Mouse (Mus musculus) layer of hippocampus, adult 9-11 months (tissue): ENCODE results near the gene Lsr.
A peak's percentile ranks its signal among the peaks of the same experiment; 100 is the strongest.
"Not testable (repeated sequence)": the region's sequence is repeated elsewhere in the genome, so short reads cannot be mapped to it uniquely, and the experiment has no call there.

ENCODE experiments used
- DNase-seq: peaks from one replicate; pipeline ENCODE4 v3.0.0; 2022

The Lsr gene

DNA sequence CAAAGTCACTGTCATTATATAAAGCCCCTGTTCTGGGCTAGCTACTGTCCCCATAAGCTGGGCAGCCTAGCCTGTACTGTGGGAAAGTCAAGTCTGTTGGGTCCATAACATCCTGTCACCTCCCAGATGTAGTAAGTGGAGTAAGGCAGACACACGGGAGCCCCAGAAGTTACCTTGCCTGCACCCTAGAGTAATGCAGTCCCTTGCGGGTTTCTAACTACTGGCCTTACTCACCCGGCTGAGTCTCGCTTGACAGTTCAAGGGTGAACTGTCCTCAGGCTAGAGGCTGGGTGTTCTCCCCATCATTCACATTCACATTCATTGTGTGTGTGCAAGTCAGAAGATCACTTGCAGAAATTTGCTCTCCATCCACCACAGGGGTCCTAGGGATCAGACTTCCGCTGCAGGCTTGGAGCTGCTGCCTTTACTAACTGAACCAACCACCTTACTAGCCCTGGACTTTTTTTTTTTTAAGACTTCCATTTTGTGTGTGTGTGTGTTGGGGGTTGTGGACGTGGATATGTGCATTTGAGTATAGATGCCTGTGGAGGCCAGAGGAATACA is 13.4 kb downstream of the Lsr start:
- DNase-seq = no peak

DNA sequence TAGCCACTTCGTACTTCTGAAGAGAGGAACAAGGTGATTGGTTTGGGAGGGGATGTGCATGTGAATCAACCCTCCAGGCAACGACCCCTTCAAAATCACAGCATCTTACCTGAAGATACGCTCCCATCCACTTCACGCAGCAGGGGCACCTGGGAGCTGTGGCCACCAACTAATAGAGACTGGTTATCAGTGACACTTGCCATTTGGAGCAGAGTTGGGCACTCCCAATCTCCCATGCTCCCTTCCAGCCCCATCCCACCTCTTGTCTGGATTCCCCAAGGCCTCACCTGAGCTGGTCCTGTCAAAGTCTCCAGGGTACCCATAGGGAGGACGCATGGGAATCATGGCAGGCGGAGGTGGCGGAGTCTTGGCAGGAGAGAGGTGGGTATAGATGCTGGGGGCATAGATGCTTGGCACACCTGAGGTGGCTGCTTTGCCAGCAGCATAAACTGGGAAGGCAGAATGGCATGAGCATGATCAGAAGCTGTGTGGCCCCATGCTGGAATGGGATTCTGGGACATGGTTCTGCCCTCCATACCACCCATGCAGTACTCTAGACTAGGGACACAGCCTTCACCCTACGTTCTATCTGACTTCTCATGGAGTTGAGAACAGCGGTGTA is 14.3 kb downstream of the Lsr start:
- DNase-seq = no peak

DNA sequence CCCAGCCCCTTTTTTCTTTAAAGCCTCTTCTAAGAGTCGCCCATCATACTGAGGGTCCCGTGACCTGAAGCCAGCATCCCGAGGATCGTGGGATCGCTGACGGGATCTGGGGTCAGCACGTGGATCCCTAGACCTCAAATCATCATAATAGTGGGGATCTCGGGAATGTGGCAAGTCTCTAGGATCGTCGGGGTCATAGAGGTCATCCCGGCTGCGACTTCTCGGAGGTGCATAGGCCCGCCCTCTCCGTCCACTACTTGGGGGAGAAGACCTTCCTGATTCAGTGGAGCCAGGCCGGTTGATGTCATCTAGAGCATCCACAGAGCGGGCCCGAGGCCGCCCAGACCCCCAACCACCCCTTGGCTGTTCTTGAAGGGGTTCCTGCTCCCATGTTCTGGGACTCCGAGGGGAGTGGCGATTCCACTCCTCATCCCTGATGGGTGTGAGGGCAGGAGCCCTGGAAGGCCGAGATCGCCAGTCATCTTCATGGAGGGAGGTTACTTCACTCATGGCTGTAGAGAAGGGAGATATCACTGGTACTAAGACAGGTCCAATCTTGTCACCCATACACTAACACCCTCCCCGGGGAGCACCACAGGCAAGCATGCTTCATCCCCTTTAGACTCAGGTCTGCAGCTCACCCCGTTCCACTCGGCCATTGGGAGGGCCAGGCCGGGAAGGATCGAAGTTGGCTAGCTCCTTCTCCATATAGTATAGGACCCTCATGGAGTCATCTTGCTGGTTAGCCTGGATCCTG is 15.0 kb downstream of the Lsr start:
- DNase-seq = peak; percentile 14

DNA sequence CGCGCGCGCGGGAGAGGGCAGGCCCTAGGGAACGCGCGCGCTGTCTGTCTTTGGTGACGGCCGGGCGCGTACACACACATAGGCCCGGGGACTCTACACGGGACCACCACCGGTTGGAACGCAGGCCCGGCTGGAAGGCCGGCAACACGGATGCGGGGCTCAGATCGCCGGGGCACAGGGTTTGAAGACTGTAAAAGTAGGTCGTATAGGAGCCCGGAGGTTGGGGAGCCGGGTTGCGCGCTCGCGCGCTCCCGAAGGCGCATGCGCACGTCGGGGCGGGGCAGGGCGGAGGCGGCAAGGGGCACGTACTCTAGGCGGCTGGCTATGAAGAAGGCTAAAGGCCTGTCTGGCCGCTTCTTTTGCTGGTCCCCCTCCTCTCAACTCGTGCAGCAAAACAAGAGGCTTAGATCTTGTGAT is 15.9 kb downstream of the Lsr start:
- DNase-seq = peak; percentile 90

DNA sequence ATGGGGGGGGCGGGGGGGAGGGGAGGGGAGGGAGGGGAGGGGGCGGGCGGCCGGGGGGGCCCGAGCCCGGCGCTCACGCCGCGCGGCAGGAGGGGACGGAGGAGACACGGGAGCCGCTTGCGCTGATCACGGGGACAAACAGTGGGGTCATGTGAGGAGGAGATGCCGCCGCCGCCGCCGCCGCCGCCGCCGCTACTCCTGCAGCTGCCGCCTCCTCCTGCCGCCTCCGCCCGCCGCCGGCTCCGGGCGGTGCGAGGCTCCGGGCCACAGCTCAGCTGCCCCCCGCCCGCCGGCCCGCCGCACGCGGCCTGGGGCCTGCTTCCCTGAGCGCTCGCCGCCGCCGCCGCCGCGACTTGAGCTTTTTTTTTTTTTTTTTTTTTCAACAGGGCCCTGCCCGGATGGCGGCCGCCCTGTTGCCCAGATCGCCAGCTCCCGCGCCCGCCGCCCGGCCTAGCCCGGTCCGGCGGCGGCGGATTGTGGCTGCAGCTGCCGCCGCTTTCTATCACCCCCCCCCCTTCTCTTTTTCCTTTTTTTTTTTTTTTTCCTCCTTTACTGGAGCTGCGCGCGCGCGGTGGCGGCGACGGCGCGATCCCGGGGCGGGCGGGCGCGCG is 16.4 kb downstream of the Lsr start, which contains the start of gene Usf2:
TSS of gene Usf2 (minus strand) at position 48 of the 611 bp plus-strand sequence.
- peak; percentile 82 for DNase-seq

DNA sequence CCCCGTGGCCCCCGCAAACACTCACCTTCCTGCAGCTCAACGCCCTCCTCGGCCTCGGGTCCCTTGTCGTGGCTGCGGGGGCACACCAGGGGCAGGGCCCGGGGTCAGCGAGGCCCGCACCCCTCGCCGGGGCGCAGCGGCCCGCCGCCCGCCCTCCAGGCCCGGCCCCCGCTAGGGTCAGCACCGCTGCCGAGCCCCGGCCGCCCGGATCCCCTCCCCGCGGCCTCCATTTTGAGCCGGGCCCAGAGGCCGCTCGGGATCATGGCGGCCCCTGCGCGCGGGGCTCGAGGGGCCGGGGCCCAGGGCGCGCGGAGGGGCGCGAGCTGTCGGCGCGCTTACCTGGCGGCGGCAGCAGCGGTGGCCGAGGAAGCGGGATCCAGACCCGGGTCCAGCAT is 16.9 kb downstream of the Lsr start:
- DNase-seq = no peak

DNA sequence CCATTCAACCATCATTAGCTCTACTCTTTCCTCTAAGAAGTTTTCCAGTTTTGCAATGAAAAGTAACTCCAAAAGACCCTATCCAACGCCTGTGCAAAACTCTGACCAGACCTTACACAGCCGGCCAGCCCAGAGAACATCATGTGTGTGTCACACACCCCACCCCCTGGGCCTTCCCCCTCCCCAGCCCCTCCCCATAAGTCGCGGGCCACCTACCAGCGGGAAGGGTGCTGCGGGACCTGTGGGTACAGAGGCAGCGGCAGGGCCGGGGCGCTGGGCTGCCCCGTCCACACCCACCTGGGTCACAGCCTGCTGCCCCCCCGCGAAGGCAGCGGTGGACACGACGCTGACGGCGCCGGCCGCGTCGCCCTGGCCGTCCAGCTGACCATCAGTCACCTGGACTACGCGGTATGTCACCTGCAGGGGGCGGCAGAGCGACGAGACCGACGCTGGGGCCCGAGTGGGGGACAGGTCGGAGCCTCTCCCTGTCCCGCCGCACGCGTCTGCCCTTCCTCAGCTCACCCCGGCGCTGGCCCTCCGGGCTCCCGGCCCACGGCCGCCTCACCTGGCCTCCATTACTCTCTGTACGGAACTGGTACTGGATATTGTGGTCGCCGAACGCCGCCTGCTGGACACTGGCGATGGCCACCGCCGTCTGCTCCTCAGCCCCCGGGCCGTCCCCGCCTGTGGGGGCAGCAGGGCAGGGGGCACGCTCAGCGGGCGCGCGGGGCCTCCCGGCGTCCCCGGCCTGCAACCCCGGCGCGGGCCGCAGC is 17.5 kb downstream of the Lsr start:
- peak; percentile 80 for DNase-seq

DNA sequence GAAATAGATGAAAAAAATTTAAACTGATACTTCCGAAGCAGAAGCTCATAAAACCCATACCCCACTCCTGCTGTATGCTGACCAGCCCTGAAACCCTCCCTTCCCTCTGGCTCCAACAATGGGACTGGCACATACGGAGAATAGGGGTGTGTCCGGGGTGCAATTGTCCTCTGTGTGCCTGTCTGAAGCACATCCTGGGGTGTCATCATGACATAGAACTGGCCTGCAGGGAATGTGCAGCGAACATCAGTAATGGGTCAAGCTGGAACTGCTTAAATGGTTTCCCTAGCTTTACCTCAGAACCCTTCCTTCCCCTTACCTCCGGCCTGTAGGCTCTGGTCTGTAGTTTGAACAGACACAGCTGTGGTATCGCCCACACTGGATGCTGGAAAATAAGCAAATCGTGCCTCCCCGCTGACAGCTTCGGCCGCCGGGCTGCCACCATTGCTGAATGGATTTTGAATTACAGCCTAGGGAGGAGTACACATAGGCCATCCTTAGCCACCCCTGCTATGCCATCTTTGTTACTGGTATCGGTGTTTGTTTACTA is 18.2 kb downstream of the Lsr start:
- peak; percentile 21 for DNase-seq

DNA sequence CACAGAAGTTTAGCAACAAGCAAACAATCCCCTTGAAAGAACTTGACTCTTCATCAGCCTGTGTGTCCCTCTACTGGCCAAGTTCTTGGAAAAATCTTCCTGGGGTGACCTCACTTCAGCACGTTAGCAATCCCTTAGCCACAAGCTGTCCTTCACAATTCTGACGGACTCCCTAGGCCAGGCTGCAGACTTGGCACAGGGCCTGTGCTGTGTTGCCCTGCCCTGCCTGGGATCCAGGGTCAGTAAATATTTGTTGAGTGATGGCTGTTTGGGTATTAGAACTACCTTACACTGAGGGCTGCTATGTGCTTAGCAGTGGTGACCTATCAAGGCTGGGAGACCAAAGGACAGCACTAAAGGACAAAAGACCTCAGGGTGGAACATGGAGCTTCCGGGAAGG is 19.2 kb downstream of the Lsr start:
- no peak for DNase-seq

DNA sequence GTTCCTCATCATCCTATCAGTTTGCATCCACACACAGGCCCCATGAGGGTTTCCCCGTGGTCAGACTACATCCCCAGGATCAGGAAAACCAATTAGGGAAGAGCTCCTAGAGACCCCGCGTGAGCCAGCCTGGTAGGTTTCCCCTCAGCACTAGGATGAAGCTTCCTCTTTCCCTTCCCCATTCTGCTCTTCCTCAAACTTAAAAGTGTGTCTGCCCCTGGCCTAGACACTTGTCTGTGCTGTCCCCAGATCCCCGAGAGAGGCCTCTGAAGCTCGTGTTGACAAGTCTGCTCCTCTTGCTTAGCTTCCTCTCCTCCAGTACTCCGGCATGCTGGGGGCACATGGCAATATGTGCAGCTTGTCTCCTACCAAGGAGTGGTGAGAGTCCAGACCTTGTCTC is 19.8 kb downstream of the Lsr start:
- peak; percentile 75 for DNase-seq

DNA sequence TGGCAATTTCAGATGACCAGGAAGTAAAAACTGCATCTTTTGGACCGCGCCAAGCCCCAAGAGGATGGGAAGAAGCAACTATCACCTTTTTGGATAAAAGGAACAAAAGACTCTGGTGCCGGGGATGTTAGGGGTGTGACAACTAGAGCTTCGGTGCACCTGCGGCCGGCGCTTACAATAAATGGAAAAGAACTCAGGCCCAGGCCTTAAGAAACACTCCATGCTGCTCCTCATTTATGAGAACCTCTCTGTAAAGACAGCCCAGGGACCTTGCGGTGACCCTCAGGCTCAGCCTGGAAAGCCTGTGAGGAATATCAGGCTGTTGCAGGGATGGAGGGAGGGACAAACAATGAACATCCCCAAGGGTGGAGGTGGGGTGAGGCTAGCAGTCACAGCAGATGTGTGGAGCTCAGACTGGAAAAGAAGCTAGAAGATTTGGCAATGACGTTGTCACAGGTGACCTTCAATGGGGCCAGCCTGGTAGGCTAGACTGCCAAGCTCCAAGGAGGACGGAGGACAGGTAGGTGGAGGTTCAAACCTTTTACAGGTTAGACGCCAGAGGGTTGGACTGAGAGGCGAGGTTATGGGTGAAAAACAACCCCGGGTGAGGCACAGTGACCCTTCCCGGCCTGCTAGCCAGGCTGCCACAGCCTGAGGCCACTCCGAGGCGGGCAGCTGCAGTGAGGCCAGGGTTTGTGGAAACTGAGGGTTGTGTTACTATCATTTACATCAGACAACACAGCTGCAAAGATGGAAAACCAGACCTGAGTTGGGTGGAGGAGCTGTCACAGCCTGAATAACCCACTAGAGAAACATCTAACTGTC is 20.6 kb downstream of the Lsr start:
- DNase-seq = no peak

DNA sequence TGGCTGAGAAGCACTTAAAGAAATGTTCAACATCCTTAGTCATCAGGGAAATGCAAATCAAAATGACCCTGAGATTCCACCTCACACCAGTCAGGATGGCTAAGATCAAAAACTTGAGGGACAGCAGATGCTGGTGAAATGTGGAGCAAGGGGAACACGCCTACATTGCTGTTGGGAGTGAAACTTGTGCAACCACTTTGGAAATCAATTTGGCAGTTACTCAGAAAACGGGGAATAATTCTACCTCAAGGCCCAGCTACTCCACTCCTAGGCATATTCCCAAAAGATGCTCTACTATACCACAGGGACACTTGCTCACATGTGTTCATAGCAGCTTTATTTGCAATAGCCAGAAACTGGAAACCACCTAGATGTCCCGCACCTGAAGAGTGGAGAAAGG is 23.4 kb downstream of the Lsr start:
- DNase-seq = not testable (repeated sequence)

DNA sequence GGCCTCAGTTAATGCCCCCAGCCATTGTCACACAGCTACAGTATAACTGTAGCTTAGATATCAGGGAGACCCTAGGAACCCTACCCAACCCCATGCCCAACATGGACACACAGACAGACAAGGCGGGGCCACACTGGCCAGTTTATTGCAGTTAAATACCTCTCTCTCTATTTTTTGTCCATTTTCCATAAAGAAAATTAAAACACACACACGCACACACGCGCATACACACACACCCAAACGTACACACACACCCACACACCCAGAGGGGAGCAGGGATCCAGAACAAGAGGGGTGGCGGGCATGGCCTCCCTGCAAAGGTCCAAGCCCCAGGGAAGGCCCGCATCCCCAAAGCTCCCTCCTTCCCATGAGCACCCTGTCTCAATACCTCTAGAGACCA is 27.4 kb downstream of the Lsr start:
- no peak for DNase-seq

DNA sequence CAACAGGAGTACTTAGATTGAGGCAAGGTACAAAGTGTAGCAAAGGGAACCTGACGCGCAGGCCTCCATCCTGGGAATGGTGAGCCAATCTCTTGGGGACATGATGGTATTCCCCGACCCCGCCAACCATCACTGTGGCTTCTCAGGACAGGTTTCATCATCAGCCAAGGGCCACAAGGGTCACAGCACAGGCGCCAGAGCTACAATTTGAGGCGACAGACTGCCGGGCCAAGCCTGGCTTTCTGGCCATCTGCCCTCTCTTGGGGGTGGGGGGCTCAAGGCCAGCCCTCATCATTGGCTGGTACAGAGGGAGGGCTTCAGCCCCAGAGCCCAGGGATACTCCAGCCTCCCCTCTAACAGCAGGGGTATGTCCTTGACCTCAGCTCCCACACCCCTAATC is 27.8 kb downstream of the Lsr start:
- not testable (repeated sequence) for DNase-seq

DNA sequence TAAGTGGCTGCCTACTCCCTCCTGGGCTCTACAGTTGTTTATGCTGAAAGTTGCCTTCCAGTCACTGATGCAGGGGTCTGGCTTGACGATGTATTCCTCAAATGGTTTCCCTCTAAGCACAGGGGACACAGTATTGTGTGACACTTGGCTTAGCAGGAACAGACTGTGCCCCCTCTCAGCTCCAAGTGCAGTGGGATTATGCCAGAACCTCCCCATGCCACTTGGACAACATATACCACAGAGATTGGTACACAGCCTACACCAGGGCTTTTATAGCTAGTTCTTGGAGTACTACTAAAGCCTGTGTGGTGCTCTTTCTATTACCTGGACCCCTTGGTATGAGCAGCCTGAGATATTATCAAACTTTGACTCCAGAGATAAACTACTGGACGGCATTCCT is 28.6 kb downstream of the Lsr start:
- not testable (repeated sequence) for DNase-seq

DNA sequence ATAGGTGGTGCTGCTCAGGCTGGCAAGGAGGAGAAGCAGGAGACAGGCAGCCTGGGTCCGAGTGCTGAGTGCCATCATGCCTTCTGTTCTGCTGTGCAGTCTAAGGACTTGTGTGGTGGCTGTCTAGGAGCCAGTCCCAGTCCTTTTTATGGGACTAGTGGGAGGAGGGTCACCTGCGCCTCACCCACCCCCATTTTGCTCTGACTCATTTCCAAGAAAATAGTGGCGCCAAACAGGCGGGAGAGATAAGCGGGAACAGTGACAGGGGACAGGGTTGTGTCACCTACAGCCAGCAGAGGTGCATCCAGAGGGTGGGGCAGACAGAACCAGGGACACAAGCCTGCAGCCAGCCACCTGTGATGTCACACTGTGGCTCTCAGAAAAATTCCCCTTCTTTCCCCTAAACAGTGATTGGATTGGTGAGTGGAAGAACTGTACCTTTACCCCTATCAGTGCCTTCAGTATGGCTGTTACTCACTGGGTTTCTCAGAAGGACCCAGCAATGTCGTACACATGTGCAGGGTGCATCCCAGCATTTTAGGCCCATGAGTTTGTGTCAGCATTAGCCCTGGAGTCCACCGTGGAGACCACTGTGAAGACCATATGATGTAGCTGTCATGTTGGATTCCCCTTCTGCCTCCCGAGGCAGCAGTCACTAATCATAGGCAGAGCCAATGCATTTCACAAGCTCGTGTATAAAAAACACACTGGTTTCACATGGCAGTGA is 29.2 kb downstream of the Lsr start, which contains the start of gene Hamp:
TSS of gene Hamp (minus strand) at position 124 of the 727 bp plus-strand sequence.
- DNase-seq = no peak

DNA sequence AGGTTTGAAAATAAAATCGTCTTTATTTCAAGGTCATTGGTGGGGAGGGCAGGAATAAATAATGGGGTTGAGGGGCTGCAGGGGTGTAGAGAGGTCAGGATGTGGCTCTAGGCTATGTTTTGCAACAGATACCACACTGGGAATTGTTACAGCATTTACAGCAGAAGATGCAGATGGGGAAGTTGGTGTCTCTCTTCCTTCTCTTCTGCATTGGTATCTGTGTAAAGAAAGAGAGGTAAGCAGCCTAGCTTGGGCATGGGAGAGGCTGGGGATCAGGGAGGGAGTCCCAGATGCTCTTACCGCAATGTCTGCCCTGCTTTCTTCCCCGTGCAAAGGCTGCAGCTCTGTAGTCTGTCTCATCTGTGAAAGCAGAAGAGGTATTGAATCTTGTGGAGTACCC is 30.9 kb downstream of the Lsr start:
- DNase-seq = not testable (repeated sequence)

DNA sequence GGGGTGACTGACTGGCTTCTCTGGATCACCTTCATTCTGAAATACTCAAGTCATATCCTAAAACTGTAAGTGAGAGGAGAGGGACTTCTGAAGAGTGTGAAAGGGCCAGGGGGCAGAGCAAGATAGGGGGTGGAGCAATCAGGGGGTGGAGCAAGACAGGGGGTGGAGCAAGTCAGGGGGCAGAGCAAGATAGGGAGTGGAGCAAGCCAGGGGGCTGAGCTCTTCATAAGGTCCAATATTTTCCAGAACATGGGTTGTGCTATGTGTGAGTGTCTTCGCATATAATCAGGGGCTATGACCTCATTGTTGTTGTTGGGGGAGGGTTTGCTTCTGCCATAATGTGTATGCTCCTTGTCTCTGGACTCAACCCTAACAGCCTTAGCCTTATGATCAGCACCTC is 33.2 kb downstream of the Lsr start:
- DNase-seq = not testable (repeated sequence)

DNA sequence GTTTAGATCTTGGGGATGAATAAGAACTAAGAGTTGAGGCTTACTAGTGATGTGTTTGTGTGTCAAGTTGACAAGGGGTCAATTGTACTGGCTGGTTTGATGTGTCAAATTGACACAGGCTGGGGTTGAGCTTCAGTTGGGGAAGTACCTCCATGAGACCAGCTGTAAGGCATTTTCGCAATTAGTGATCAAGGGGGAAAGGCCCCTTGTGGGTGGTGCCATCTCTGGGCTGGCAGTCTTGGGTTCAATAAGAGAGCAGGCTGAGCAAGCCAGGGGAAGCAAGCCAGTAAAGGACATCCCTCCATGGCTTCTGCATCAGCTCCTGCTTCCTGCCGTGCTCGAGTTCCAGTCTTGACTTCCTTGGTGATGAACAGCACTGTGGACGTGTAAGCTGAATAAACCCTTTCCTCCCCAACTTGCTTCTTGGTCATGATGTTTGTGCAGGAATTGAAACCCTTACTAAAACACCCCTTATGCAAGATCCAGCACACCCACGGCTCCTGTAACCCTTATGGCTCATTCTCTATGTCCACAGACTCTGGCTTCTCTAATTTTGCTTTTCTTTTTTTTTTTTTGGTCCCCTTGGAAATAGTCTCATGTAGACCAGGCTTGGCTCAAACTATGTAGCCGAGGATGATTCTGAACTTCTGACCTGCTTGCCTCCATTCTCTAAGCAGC is 37.7 kb downstream of the Lsr start:
- DNase-seq = not testable (repeated sequence)

DNA sequence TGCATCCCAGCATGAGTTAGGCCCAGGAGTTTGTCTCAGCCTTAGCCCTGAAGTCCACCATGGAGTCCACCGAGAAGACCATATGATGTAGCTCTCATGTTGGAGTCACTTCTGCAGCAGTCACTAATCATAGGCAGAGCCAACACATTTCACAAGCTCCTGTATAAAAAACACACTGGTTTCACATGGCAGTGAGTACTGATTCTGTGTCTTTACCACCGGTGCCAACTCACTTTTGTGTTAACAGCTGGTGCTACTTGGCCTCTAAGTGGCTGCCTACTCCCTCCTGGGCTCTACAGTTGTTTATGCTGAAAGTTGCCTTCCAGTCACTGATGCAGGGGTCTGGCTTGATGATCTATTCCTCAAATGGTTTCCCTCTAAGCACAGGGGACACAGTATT is 48.7 kb downstream of the Lsr start, which contains the start of gene Hamp2:
TSS of gene Hamp2 (minus strand) at position 101 of the 400 bp plus-strand sequence.
- not testable (repeated sequence) for DNase-seq
